Mouse (Mus musculus) E14TG2a.4 (cell line): Measurements from ENCODE around the gene Fbll1.
"Not testable (repeated sequence)": the region's sequence is repeated elsewhere in the genome, so short reads cannot be mapped to it uniquely, and the experiment has no call there.

ENCODE experiments used
- CTCF ChIP-seq: conservative IDR thresholded peaks from 2 replicates; pipeline ENCODE4 v1.5.1; 2014; ENCODE audit warnings: low read length
- NANOG ChIP-seq: IDR thresholded peaks from 2 replicates; pipeline ENCODE4 v1.6.1; 2014; ENCODE audit warnings: borderline replicate concordance, low read length, mixed read lengths
- POU5F1 ChIP-seq: IDR thresholded peaks from 2 replicates; pipeline ENCODE4 v1.6.1; 2014; ENCODE audit warnings: low read length, borderline replicate concordance

- TF ChIP-seq CTCF, POU5F1, NANOG: not testable (repeated sequence)
Observed at GRCm38 (mm10) chr11:35792800-35793199, 5.9 kb downstream of the Fbll1 start.
